Mouse (Mus musculus): ENCODE results near the gene Il3.
"Not testable (repeated sequence)": the region's sequence is repeated elsewhere in the genome, so short reads cannot be mapped to it uniquely, and the experiment has no call there.

Il3 gene

GRCm38 (mm10) chr11:54267177-54267576 is at the start of gene Il3:
Gene Il3 (minus strand): TSS chr11:54267277.
- no peak for DNase-seq (ENCODE audit: low spot score)

DNA sequence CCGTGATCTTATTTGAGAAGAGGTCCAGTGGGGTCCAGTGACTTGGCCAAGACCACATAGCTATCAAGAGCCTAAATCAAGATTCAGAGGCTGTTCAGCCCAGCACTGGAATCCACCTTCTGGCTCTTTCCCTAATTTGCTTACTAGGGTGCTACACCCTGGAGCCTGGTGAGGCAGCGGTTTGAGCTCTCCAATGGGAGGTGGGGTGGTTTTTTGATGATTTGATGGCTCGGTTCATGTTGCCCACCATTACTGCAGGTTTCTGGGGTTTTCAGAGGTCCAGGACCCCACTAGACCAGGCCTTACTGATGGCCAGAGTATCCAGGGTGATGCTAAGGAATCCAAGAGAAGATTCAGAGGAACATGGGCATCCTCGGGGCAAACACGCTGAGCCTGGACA is 48.3 kb upstream of the Il3 start:
- DNase-seq (ENCODE audit: low spot score) = no peak

DNA sequence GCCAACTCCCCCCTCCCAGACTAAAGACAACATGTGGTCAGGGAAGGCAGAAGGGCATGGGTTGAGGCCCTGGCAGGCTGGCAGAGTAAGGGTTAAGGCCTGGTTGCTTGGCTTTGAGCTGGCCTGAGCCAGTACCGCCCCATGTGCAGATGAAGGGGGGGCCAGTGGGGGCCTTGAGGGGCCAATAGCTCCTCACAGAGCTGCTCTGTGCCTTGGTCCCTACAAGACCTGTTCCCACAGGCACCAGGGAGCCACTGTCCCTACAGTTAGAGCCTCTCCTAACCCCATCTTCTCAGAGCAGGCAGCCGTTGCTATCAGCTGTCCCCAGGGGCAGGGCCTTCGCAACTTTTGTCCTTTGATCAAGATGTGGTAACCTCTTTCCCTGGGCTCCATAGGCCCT is 47.7 kb upstream of the Il3 start:
- no peak for DNase-seq (ENCODE audit: low spot score)

DNA sequence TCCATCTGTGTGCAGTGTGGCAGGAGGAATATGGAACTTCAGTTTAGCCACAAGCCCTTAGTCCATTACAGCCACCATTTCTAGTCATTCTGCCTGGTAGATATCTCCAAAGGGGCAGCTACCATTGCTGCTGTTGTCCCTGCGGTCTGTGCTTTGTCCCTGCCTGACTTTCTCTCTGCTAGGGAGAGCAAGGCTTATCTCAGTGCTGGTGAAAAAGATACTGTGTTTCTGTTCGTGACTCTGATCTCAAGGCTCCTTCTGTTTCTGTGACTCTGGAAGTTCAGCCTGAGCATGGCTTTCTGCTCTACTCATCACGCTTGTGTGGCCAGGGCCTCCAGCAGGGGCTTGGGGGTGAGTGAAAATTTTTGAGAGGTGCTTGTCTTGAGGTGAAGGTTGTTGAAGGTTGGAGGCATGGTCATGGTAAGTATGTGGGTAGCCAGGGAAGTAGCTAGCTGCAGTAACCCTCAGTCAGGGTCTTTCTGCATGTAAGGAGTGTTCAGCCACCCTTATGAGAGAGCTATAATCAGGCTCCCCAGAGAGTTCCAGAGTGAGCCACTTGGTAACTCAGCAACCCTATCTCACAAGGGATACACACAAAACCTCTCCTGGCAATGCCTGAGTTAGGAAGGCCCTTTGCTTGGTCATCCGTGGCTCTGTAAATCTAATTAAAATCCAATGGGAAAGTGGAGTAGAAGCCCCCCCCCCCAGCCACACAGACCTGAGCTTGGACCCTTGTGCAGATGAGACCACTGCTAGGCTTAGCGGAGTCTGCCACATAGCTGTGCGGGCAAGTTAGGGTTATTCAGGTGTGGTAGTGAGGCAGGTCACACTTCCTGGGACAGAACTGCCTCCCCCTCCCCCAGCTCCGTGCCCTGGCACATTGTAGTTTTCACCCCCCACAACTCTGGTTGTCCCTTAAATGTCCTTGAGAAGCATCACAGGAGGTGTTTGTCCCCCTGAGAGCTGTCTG is 46.6 kb upstream of the Il3 start:
- no peak for DNase-seq (ENCODE audit: low spot score)

- DNase-seq (ENCODE audit: low spot score) = no peak
Measured at GRCm38 (mm10) chr11:54312603-54313002, 45.5 kb upstream of the Il3 start.

- DNase-seq (ENCODE audit: low spot score) = no peak
Measured at GRCm38 (mm10) chr11:54312021-54312420, 44.9 kb upstream of the Il3 start.

- DNase-seq (ENCODE audit: low spot score) = no peak
Measured at GRCm38 (mm10) chr11:54310588-54310987, 43.5 kb upstream of the Il3 start.

- DNase-seq (ENCODE audit: low spot score) = peak; percentile 59
Measured at GRCm38 (mm10) chr11:54307139-54307816, 40.2 kb upstream of the Il3 start.

- DNase-seq (ENCODE audit: low spot score) = no peak
Measured at GRCm38 (mm10) chr11:54305331-54305730, 38.3 kb upstream of the Il3 start.

GRCm38 (mm10) chr11:54304471-54304873 is 37.4 kb upstream of the Il3 start:
- no peak for DNase-seq (ENCODE audit: low spot score)

GRCm38 (mm10) chr11:54303728-54304470 is 36.8 kb upstream of the Il3 start, which contains the start of gene Acsl6:
Gene Acsl6 (plus strand): TSS chr11:54303798.
- DNase-seq (ENCODE audit: low spot score) = no peak

DNA sequence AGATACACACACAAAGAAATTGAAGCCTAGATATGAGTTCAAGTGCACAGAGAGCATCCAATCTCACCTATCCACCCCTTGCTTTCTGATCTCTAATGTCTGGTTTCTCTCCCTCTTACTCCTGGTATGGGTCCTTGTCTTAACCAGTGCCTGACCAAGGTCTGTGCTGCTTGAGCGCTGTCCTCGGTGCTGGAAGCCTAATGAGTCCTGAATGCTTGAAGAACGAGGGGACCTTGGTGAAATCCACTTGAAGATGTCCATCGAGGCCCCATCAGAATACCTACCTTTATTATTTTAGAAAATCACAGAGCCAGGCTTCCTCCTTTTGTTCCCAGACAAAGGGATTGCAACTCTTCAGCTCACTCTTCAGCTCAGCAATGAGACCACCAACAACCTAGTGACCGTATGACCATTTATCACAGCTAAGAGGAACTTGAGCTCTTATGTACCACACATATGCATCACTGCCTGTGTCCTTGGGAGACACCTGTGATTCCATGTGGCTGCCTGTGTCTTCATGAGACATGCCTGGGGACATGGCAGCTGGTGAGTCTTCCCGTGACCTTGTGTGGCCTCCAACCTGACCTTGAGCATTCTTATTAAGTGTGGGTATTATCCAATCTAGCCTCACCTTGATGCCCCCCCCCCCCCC is 36.1 kb upstream of the Il3 start:
- no peak for DNase-seq (ENCODE audit: low spot score)

DNA sequence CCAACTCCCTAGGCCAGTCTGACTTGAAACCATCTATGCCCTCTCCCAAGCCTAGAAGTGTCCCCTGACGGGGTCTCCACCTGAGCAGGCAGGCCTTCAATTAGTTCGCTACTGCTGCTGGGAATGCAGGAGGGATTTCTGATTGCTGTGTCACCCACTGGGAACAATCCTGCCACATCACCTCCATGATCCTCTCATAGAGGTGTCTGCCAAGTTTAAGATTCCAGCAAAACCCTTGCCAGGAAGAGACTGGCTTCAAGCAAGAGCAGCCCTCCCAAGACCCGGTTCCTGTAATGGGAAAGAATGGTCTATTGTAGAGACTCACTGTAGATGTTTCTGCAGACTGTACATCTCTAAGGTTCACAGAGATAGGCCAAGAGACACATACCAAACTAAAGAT is 35.5 kb upstream of the Il3 start:
- no peak for DNase-seq (ENCODE audit: low spot score)

DNA sequence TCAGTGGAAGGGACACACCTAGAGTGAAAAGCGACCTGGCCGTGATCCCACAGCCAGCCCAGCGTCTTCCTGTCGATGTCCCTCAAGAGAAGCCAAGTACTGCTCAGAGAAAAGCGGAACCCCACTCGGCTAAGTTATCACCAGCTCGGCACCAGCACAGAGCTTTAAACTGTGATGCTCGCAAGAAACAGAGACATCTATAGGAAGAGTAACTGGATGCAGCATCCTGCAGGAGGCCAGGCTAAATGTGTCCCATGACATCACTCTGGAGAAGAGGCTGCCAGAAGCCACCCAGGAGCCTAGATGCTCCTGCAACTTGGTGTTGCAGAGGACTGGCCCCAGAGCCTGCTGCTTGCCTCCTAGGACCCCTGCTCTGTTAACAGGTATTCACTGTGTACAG is 34.9 kb upstream of the Il3 start:
- no peak for DNase-seq (ENCODE audit: low spot score)

DNA sequence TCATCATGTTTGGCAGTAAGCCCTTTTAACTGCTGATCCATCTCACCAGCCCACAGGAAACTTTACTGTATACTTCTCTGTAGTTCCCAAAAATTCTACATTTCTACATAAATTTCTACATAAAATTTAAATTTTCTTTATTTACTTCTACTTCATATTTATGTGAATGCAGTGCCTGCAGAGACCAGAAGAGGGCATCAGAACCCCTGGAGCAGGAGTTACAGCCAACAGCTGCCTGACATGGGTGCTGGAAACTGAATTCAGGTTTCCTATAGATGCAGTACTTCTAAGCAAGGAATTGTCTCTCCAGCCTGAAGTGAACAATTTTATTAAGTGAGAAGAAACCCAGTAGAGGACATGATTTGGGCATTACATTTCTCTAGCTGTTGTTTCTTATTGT is 31.7 kb upstream of the Il3 start:
- no peak for DNase-seq (ENCODE audit: low spot score)

GRCm38 (mm10) chr11:54297471-54297870 is 30.4 kb upstream of the Il3 start:
- DNase-seq (ENCODE audit: low spot score) = not testable (repeated sequence)

DNA sequence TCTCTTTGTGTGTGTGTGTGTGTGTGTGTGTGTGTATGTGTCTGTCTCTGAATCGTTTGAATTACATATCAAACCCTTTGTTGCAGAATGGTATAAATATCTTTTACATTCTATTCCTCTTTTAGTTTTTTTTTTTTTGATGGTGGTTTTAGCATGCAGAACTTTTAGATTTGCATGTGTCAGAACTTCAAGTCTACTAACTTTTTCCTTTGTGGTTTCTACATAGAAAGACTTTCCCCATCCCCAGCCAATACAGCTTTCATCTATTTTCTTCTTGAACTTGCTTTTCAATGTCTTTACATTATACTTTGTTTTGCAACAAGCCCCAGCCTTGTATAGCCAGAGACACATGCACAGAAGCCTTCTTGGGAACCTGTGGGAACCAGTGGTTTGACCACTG is 29.7 kb upstream of the Il3 start:
- DNase-seq (ENCODE audit: low spot score) = no peak

DNA sequence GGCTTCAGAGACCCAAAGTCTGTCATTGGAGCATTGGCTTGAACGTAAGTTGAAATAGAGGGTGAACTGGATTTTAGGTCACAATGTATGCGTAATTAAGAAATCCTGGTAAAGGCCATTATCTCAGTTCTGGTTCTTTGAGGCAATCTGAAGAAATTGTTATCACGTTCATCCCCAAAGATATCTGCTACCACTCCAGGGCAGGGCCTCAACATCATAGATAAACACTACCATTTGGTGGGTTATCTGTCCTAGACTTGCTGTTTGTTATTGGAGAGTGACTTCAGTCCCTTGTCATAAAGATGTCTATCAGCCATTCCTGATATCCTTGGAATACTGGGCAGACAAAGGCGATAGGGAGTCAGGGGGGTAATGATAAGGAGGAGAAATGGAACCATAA is 28.9 kb upstream of the Il3 start:
- no peak for DNase-seq (ENCODE audit: low spot score)

DNA sequence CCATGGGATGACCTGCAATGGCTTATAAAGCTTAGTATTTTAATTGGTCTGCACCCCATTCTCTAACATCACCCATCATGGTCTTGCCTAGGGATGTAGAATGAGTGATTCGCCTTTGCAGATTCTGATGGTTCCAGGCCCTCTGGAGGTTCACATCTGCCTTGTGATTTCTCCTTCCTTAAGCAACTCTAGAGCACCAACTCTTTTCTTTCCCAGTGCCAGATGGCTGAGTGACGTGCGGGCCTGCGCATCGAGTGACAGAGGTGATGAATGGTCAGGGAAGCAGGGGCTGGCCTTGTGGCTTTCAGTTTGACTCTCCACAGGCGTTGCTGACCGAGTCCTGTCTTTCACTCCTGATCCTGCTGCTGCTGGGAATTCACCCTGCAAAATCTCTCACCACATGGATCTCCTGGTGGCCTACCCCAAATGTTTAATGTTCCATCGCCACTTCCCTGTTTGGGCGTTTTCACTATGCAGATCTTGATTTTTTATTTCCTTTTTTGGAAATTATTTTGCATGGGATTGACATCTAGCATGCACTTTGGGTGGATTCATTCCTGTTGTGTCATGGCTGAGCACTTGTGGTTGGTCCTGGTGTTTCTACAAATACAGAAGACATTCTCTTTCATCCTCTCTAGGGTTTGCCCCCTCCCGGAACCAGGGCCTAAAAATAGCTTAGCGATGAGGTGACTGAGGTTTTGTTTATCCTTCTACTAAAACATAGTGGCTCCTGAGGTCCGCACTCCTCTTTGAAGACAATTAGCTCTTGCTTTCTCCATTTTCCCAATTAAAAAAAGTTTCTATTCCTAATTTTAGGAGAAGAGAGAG is 27.1 kb upstream of the Il3 start:
- DNase-seq (ENCODE audit: low spot score) = no peak

- DNase-seq (ENCODE audit: low spot score) = no peak
Measured at GRCm38 (mm10) chr11:54292163-54292562, 25.1 kb upstream of the Il3 start.

- DNase-seq (ENCODE audit: low spot score) = no peak
Measured at GRCm38 (mm10) chr11:54287821-54288453, 20.9 kb upstream of the Il3 start.
